Mouse (Mus musculus) liver, embryonic 16.5 days (tissue): ENCODE results near the gene Plekha4. TPM values are rescaled to one million over a fixed set of nuclear protein-coding genes. Genes with fewer than 3 reads are reported as not detected.

Experiments
- ATAC-seq: fragments of 200-750 bp; cut with Nextera tagmentation; 2 replicates; pipeline ENCODE4 v1.8.0; 2017; ENCODE audit warnings: low read depth, mild to moderate bottlenecking, moderate number of reproducible peaks, moderate library complexity
- H3K27ac ChIP-seq: fragments of 300-500 bp; sonication (generic); 2 replicates; pipeline ENCODE4 v1.5.1; 2014; ENCODE audit warnings: mild to moderate bottlenecking, low read length
- H3K27me3 ChIP-seq: fragments of 300-500 bp; sonication (generic); 2 replicates; pipeline ENCODE4 v1.6.1; 2014; ENCODE audit warnings: low read depth, low read length, mixed read lengths; ENCODE audit not compliant: control insufficient read depth, insufficient read depth
- H3K36me3 ChIP-seq: fragments of 300-500 bp; sonication (generic); 2 replicates; pipeline ENCODE4 v1.6.1; 2014; ENCODE audit warnings: mild to moderate bottlenecking; ENCODE audit not compliant: control insufficient read depth, insufficient read depth
- H3K4me1 ChIP-seq: fragments of 300-500 bp; sonication (generic); 2 replicates; pipeline ENCODE4 v1.6.1; 2014; ENCODE audit warnings: low read depth, low read length, mixed read lengths; ENCODE audit not compliant: control insufficient read depth
- H3K4me2 ChIP-seq: fragments of 300-500 bp; sonication (generic); 2 replicates; pipeline ENCODE4 v1.6.1; 2014; ENCODE audit warnings: low read depth, low read length, mixed read lengths
- H3K4me3 ChIP-seq: fragments of 300-500 bp; sonication (generic); 2 replicates; pipeline ENCODE4 v1.5.1; 2014; ENCODE audit warnings: low read depth, mild to moderate bottlenecking, low read length
- H3K9ac ChIP-seq: fragments of 300-500 bp; sonication (generic); 2 replicates; pipeline ENCODE4 v1.6.1; 2014; ENCODE audit warnings: low read depth, low read length
- H3K9me3 ChIP-seq: fragments of 300-500 bp; sonication (generic); replicated peaks from 2 replicates; pipeline ENCODE4 v1.6.1; 2016; ENCODE audit warnings: low read length; ENCODE audit not compliant: control insufficient read depth
- WGBS: fragments of 180-500 bp; shearing (Covaris S2); extraction: QIAGEN DNeasy Blood & Tissue Kit; methylation state at CpG from one replicate; pipeline ENCODE4 v1.1.7; 2014; ENCODE audit not compliant: insufficient replicate concordance; 5-methylcytosine and 5-hydroxymethylcytosine counted together
- polyA plus RNA-seq: library from polyadenylated mRNA; unstranded; fragments of >200 nt; fragmentation: Nextera tagmentation; extraction: Ambion mirVana; gene quantifications from 2 replicates; pipeline ENCODE4 v1.2.1, GENCODE M21; 2015

The Plekha4 gene
- polyA plus RNA-seq, 1 experiment from 2014 or later, result 0.78 TPM

GRCm38 (mm10) chr7:45518618-45519017 is 7.5 kb upstream of the Plekha4 start:
- peaks cover 39% of the 10 kb centered on the region for H3K4me1 ChIP-seq
- H3K27me3 ChIP-seq, result no peaks in the 10 kb centered on the region
- no peak overlapping the region for H3K4me3 ChIP-seq
- H3K9ac ChIP-seq, result no peak overlapping the region
- H3K27ac ChIP-seq, result no peak overlapping the region
- WGBS, result 80% methylated on average over 16 of the region's 16 CpGs
- no peak overlapping the region for H3K4me2 ChIP-seq
- peaks cover 22% of the 10 kb centered on the region for H3K36me3 ChIP-seq
- H3K9me3 ChIP-seq, result no peaks in the 10 kb centered on the region
- ATAC-seq, result no peak

GRCm38 (mm10) chr7:45519345-45520120 is 6.6 kb upstream of the Plekha4 start:
- no peaks in the 10 kb centered on the region for H3K9me3 ChIP-seq
- peak overlapping the region; percentile 20; the same call in 1 of the 2 replicates for H3K27ac ChIP-seq
- WGBS, result 61% methylated on average over 8 of the region's 8 CpGs
- no peak overlapping the region for H3K9ac ChIP-seq
- no peak overlapping the region for H3K4me3 ChIP-seq
- ATAC-seq, result 0 out of 2 replicates have a peak, but pooled peaks have one; percentile 12
- peak overlapping the region; percentile 4; the same call in 1 of the 2 replicates for H3K4me2 ChIP-seq
- H3K27me3 ChIP-seq, result no peaks in the 10 kb centered on the region
- peaks cover 27% of the 10 kb centered on the region for H3K36me3 ChIP-seq
- peaks cover 39% of the 10 kb centered on the region for H3K4me1 ChIP-seq

GRCm38 (mm10) chr7:45520605-45521004 is 5.5 kb upstream of the Plekha4 start:
- WGBS, result 86% methylated on average over 7 of the region's 7 CpGs
- H3K4me2 ChIP-seq, result peak overlapping the region; percentile 68; the same call in 1 of the 2 replicates
- H3K27me3 ChIP-seq, result no peaks in the 10 kb centered on the region
- H3K9ac ChIP-seq, result no peak overlapping the region
- peak overlapping the region; percentile 86; the same call in 1 of the 2 replicates for H3K4me3 ChIP-seq
- H3K9me3 ChIP-seq, result no peaks in the 10 kb centered on the region
- H3K4me1 ChIP-seq, result peaks cover 31% of the 10 kb centered on the region
- H3K27ac ChIP-seq, result no peak overlapping the region
- H3K36me3 ChIP-seq, result peaks cover 28% of the 10 kb centered on the region
- no peak for ATAC-seq

- peaks cover 28% of the 10 kb centered on the region for H3K36me3 ChIP-seq
- WGBS, result 0% methylated on average over 28 of the region's 28 CpGs
- H3K27me3 ChIP-seq, result no peaks in the 10 kb centered on the region
- no peaks in the 10 kb centered on the region for H3K9me3 ChIP-seq
- peak overlapping the region; percentile 68 for H3K4me2 ChIP-seq
- H3K27ac ChIP-seq, result peak overlapping the region; percentile 90
- ATAC-seq, result no peak
- peak overlapping the region; percentile 96 for H3K9ac ChIP-seq
- H3K4me1 ChIP-seq, result peaks cover 21% of the 10 kb centered on the region
- H3K4me3 ChIP-seq, result peak overlapping the region; percentile 86
These were observed 4.4 kb upstream of the Plekha4 start for GRCm38 (mm10) chr7:45521728-45522184.

- Histone ChIP-seq H3K27me3 (no peaks in the 10 kb centered on the region), H3K4me3 (peak overlapping the region; percentile 86), H3K27ac (peak overlapping the region; percentile 90), H3K4me2 (peak overlapping the region; percentile 68), H3K9me3 (no peaks in the 10 kb centered on the region), H3K36me3 (peaks cover 28% of the 10 kb centered on the region), H3K9ac (peak overlapping the region; percentile 96), H3K4me1 (peaks cover 25% of the 10 kb centered on the region)
- ATAC-seq, result no peak
- 47% methylated on average over 16 of the region's 16 CpGs for WGBS
These were observed 3.9 kb upstream of the Plekha4 start for GRCm38 (mm10) chr7:45522194-45522752.

- H3K4me1 ChIP-seq, result peaks cover 29% of the 10 kb centered on the region
- peak overlapping the region; percentile 68 for H3K4me2 ChIP-seq
- H3K4me3 ChIP-seq, result peak overlapping the region; percentile 86
- H3K27ac ChIP-seq, result peak overlapping the region; percentile 90
- ATAC-seq, result no peak
- peak overlapping the region; percentile 96 for H3K9ac ChIP-seq
- peaks cover 28% of the 10 kb centered on the region for H3K36me3 ChIP-seq
- H3K27me3 ChIP-seq, result no peaks in the 10 kb centered on the region
- 56% methylated on average over 18 of the region's 18 CpGs for WGBS
- no peaks in the 10 kb centered on the region for H3K9me3 ChIP-seq
These were observed 3.0 kb upstream of the Plekha4 start for GRCm38 (mm10) chr7:45522957-45523676.

- Histone ChIP-seq H3K4me2 (peak overlapping the region; percentile 68), H3K4me1 (peaks cover 29% of the 10 kb centered on the region), H3K27me3 (no peaks in the 10 kb centered on the region), H3K27ac (peak overlapping the region; percentile 90), H3K9me3 (no peaks in the 10 kb centered on the region), H3K36me3 (peaks cover 28% of the 10 kb centered on the region), H3K4me3 (peak overlapping the region; percentile 86), H3K9ac (peak overlapping the region; percentile 96)
- ATAC-seq, result no peak
- 46% methylated on average over 12 of the region's 13 CpGs for WGBS
These were observed 2.4 kb upstream of the Plekha4 start for GRCm38 (mm10) chr7:45523678-45524170.

- peak; percentile 87 for ATAC-seq
- H3K4me1 ChIP-seq, result peaks cover 20% of the 10 kb centered on the region
- 6% methylated on average over 12 of the region's 12 CpGs for WGBS
- peak overlapping the region; percentile 86 for H3K4me3 ChIP-seq
- peak overlapping the region; percentile 75 for H3K4me2 ChIP-seq
- peak overlapping the region; percentile 100 for H3K27ac ChIP-seq
- H3K9me3 ChIP-seq, result no peaks in the 10 kb centered on the region
- H3K9ac ChIP-seq, result peak overlapping the region; percentile 96
- H3K27me3 ChIP-seq, result no peaks in the 10 kb centered on the region
- peaks cover 28% of the 10 kb centered on the region for H3K36me3 ChIP-seq
These were observed 1.1 kb upstream of the Plekha4 start for GRCm38 (mm10) chr7:45524841-45525621.
